Mouse (Mus musculus) liver, postnatal 0 days (tissue): ENCODE measurements around the gene Gm28372. TPM values are rescaled to one million over a fixed set of nuclear protein-coding genes. Genes with fewer than 3 reads are reported as not detected.
A peak's percentile ranks its signal among the peaks of the same experiment; 100 is the strongest.
"Not testable (repeated sequence)": the region's sequence is repeated elsewhere in the genome, so short reads cannot be mapped to it uniquely, and the experiment has no call there.

ENCODE experiments used
- ATAC-seq: fragments of 200-750 bp; cut with Nextera tagmentation; 2 replicates; pipeline ENCODE4 v1.8.0; 2017; ENCODE audit warnings: mild to moderate bottlenecking, moderate library complexity
- DNase-seq: peaks from one replicate; pipeline ENCODE4 v3.0.0-alpha.2; 2016
- H3K27ac ChIP-seq: fragments of 300-500 bp; sonication (generic); 2 replicates; pipeline ENCODE4 v1.5.1; 2014; ENCODE audit warnings: antibody characterized with exemption, moderate library complexity, mild to moderate bottlenecking, low read depth
- H3K27me3 ChIP-seq: fragments of 300-500 bp; sonication (generic); 2 replicates; pipeline ENCODE4 v1.6.1; 2014; ENCODE audit warnings: low read length, control low read depth, mixed read lengths; ENCODE audit not compliant: insufficient read depth
- H3K36me3 ChIP-seq: fragments of 300-500 bp; sonication (generic); replicated peaks from 2 replicates; pipeline ENCODE4 v1.6.1; 2014; ENCODE audit warnings: mild to moderate bottlenecking, control low read depth, low read length, moderate library complexity, mixed read lengths; ENCODE audit not compliant: insufficient read depth
- H3K4me1 ChIP-seq: fragments of 300-500 bp; sonication (generic); 2 replicates; pipeline ENCODE4 v1.6.1; 2014; ENCODE audit warnings: antibody characterized with exemption, mild to moderate bottlenecking, control low read depth; ENCODE audit not compliant: insufficient read depth
- H3K4me2 ChIP-seq: fragments of 300-500 bp; sonication (generic); 2 replicates; pipeline ENCODE4 v1.6.1; 2014; ENCODE audit warnings: low read depth, mild to moderate bottlenecking, low read length, moderate library complexity, mixed read lengths
- H3K4me3 ChIP-seq: fragments of 300-500 bp; sonication (generic); 2 replicates; pipeline ENCODE4 v1.5.1; 2014; ENCODE audit warnings: low read depth, low read length
- H3K9ac ChIP-seq: fragments of 300-500 bp; sonication (generic); replicated peaks from 2 replicates; pipeline ENCODE4 v1.6.1; 2014; ENCODE audit warnings: mild to moderate bottlenecking, moderate library complexity
- H3K9me3 ChIP-seq: fragments of 300-500 bp; sonication (generic); 2 replicates; pipeline ENCODE4 v1.6.1; 2016; ENCODE audit warnings: mild to moderate bottlenecking, control low read depth, low read length, mixed read lengths
- CTCF ChIP-seq: sonication (generic); IDR thresholded peaks from 2 replicates; pipeline ENCODE4 v1.5.1; 2016; ENCODE audit warnings: antibody characterized with exemption, low read depth
- EP300 ChIP-seq: IDR thresholded peaks from 2 replicates; pipeline ENCODE4 v1.6.1; 2016; ENCODE audit warnings: antibody characterized with exemption, low read depth, mild to moderate bottlenecking
- WGBS: fragments of 180-500 bp; shearing (Covaris S2); extraction: QIAGEN DNeasy Blood & Tissue Kit; methylation state at CpG from one replicate; pipeline ENCODE4 v1.1.7; 2014; ENCODE audit not compliant: insufficient replicate concordance; 5-methylcytosine and 5-hydroxymethylcytosine counted together
- polyA plus RNA-seq: library from polyadenylated mRNA; unstranded; fragments of >200 nt; fragmentation: Nextera tagmentation; extraction: Ambion mirVana; gene quantifications from 2 replicates; pipeline ENCODE4 v1.2.1, GENCODE M21; 2015

The Gm28372 gene
- polyA plus RNA-seq, 1 experiment from 2014 or later = not detected

- 14% methylated on average over 1 of the region's 1 CpGs for WGBS
- ATAC-seq, H3K4me2 ChIP-seq, H3K27me3 ChIP-seq, H3K4me3 ChIP-seq, H3K9me3 ChIP-seq, H3K4me1 ChIP-seq, DNase-seq, H3K9ac ChIP-seq, H3K36me3 ChIP-seq, H3K27ac ChIP-seq: not testable (repeated sequence)
- TF ChIP-seq EP300 = peak; percentile 57; the same call in 1 of the 2 replicates
Measured at GRCm38 (mm10) chr2:130373026-130373425, 32.0 kb upstream of the Gm28372 start.

- Histone ChIP-seq H3K9me3 (no peaks in the 10 kb centered on the region), H3K4me1 (0 out of 2 replicates have a peak, but pooled peaks cover 3% of the 10 kb centered on the region), H3K27me3 (no peaks in the 10 kb centered on the region), H3K4me2 (no peak overlapping the region), H3K4me3 (no peak overlapping the region), H3K36me3 (no peaks in the 10 kb centered on the region), H3K27ac (no peak overlapping the region), H3K9ac (no peak overlapping the region)
- TF ChIP-seq CTCF (0 out of 2 replicates have a peak, but pooled peaks have one; percentile 7), EP300 (no peak)
- WGBS = 62% methylated on average over 4 of the region's 4 CpGs
- ATAC-seq = no peak
- DNase-seq = no peak
Measured at GRCm38 (mm10) chr2:130374951-130375350, 30.1 kb upstream of the Gm28372 start.

GRCm38 (mm10) chr2:130383205-130383604 is 21.8 kb upstream of the Gm28372 start:
- ATAC-seq (no peak), DNase-seq (no peak)
- H3K4me2 ChIP-seq = no peak overlapping the region
- WGBS = 55% methylated on average over 3 of the region's 3 CpGs
- H3K9ac ChIP-seq = no peak overlapping the region
- H3K4me3 ChIP-seq = no peak overlapping the region
- H3K27me3 ChIP-seq = no peaks in the 10 kb centered on the region
- no peaks in the 10 kb centered on the region for H3K4me1 ChIP-seq
- H3K9me3 ChIP-seq = no peaks in the 10 kb centered on the region
- no peak overlapping the region for H3K27ac ChIP-seq
- no peak for TF ChIP-seq CTCF
- TF ChIP-seq EP300 = no peak
- H3K36me3 ChIP-seq = no peaks in the 10 kb centered on the region

GRCm38 (mm10) chr2:130383895-130384294 is 21.1 kb upstream of the Gm28372 start:
- H3K36me3 ChIP-seq = no peaks in the 10 kb centered on the region
- no peaks in the 10 kb centered on the region for H3K27me3 ChIP-seq
- no peaks in the 10 kb centered on the region for H3K4me1 ChIP-seq
- WGBS = 71% methylated on average over 6 of the region's 6 CpGs
- TF ChIP-seq EP300 (no peak), CTCF (no peak)
- DNase-seq = no peak
- no peak overlapping the region for H3K4me3 ChIP-seq
- H3K9ac ChIP-seq = no peak overlapping the region
- no peak overlapping the region for H3K4me2 ChIP-seq
- ATAC-seq = no peak
- H3K27ac ChIP-seq = no peak overlapping the region
- no peaks in the 10 kb centered on the region for H3K9me3 ChIP-seq

GRCm38 (mm10) chr2:130386212-130386611 is 18.8 kb upstream of the Gm28372 start:
- no peak overlapping the region for H3K4me2 ChIP-seq
- ATAC-seq = no peak
- no peaks in the 10 kb centered on the region for H3K27me3 ChIP-seq
- no peak for TF ChIP-seq EP300
- TF ChIP-seq CTCF = no peak
- DNase-seq = no peak
- H3K27ac ChIP-seq = no peak overlapping the region
- H3K4me1 ChIP-seq = no peaks in the 10 kb centered on the region
- H3K9ac ChIP-seq = no peak overlapping the region
- no peak overlapping the region for H3K4me3 ChIP-seq
- no peaks in the 10 kb centered on the region for H3K36me3 ChIP-seq
- 35% methylated on average over 1 of the region's 1 CpGs for WGBS
- H3K9me3 ChIP-seq = no peaks in the 10 kb centered on the region

GRCm38 (mm10) chr2:130388796-130389195 is 16.2 kb upstream of the Gm28372 start:
- H3K36me3 ChIP-seq = no peaks in the 10 kb centered on the region
- H3K27ac ChIP-seq = no peak overlapping the region
- H3K27me3 ChIP-seq = no peaks in the 10 kb centered on the region
- DNase-seq (no peak), ATAC-seq (no peak)
- H3K4me1 ChIP-seq = no peaks in the 10 kb centered on the region
- 74% methylated on average over 2 of the region's 2 CpGs for WGBS
- H3K9ac ChIP-seq = no peak overlapping the region
- H3K4me3 ChIP-seq = no peak overlapping the region
- H3K4me2 ChIP-seq = no peak overlapping the region
- no peaks in the 10 kb centered on the region for H3K9me3 ChIP-seq
- TF ChIP-seq EP300 (no peak), CTCF (peak; percentile 61)

- no peak for TF ChIP-seq CTCF
- TF ChIP-seq EP300 = no peak
- no peak overlapping the region for H3K4me3 ChIP-seq
- no peaks in the 10 kb centered on the region for H3K27me3 ChIP-seq
- no peak overlapping the region for H3K9ac ChIP-seq
- H3K4me2 ChIP-seq = no peak overlapping the region
- ATAC-seq (no peak), DNase-seq (no peak)
- no peak overlapping the region for H3K27ac ChIP-seq
- H3K9me3 ChIP-seq = no peaks in the 10 kb centered on the region
- no peaks in the 10 kb centered on the region for H3K36me3 ChIP-seq
- no peaks in the 10 kb centered on the region for H3K4me1 ChIP-seq
- 75% methylated on average over 11 of the region's 11 CpGs for WGBS
Measured at GRCm38 (mm10) chr2:130390993-130391625, 13.9 kb upstream of the Gm28372 start.
